Mouse (Mus musculus) CH12.LX (cell line): Measurements from ENCODE around the gene Gpr84. TPM values are rescaled to one million over a fixed set of nuclear protein-coding genes. Genes with fewer than 3 reads are reported as not detected.

ENCODE experiments used
- DNase-seq: peaks from one replicate; pipeline ENCODE4 v3.0.0-alpha.2; 2013; ENCODE audit errors: extremely low read depth
- H3K27ac ChIP-seq: 2 replicates; pipeline ENCODE4 v1.5.1; 2012; ENCODE audit warnings: low read depth, mild to moderate bottlenecking, control low read depth, moderate library complexity; ENCODE audit not compliant: insufficient read depth
- H3K27me3 ChIP-seq: replicated peaks from 2 replicates; pipeline ENCODE3; 2012; ENCODE audit warnings: inconsistent platforms
- H3K36me3 ChIP-seq, 2 experiments: replicated peaks in 1 of 2; 2 replicates each; pipeline versions ENCODE3 to v1.6.1; 2012; ENCODE audit warnings: inconsistent platforms in 1 of 2, low read length in 1 of 2, mild to moderate bottlenecking in 1 of 2, mixed read lengths in 1 of 2, moderate library complexity in 1 of 2; ENCODE audit not compliant: control insufficient read depth in 1 of 2, insufficient read depth in 1 of 2
- H3K4me1 ChIP-seq, 2 experiments: 2 replicates each; pipeline ENCODE4 v1.6.1; 2012; ENCODE audit warnings: inconsistent platforms in 1 of 2, moderate library complexity in 1 of 2; ENCODE audit not compliant: insufficient read depth in 2 of 2, control insufficient read depth in 1 of 2
- H3K4me2 ChIP-seq: 2 replicates; pipeline ENCODE4 v1.6.1; 2012; ENCODE audit warnings: low read depth, mild to moderate bottlenecking, control low read depth; ENCODE audit not compliant: poor library complexity, insufficient read depth, severe bottlenecking
- H3K4me3 ChIP-seq, 3 experiments: fragments of 150-350 bp in 1 of 3; sonication (generic) in 1 of 3; replicated peaks in 1 of 3; 2 replicates each; pipeline versions ENCODE3 to v1.5.1; 2011 to 2012; ENCODE audit warnings: low read depth in 2 of 3, low read length in 2 of 3, mild to moderate bottlenecking in 2 of 3, moderate library complexity in 2 of 3, control low read depth in 1 of 3, improper control_type of control experiment in 1 of 3, inconsistent platforms in 1 of 3, mixed read lengths in 1 of 3; ENCODE audit not compliant: poor library complexity in 1 of 3
- H3K79me2 ChIP-seq: replicated peaks from 2 replicates; pipeline ENCODE4 v1.6.1; 2012; ENCODE audit warnings: mild to moderate bottlenecking, moderate library complexity; ENCODE audit not compliant: control insufficient read depth, poor library complexity, insufficient read depth, severe bottlenecking; ENCODE audit errors: extremely low read depth
- H3K9ac ChIP-seq: 2 replicates; pipeline ENCODE4 v1.6.1; 2012; ENCODE audit warnings: low read depth, mild to moderate bottlenecking, control low read depth, moderate library complexity; ENCODE audit not compliant: insufficient read depth
- H3K9me3 ChIP-seq: replicated peaks from 2 replicates; pipeline ENCODE3; 2012; ENCODE audit warnings: low read length, inconsistent platforms, mixed read lengths
- BHLHE40 ChIP-seq: IDR thresholded peaks from 2 replicates; pipeline ENCODE4 v1.6.1; 2011; ENCODE audit warnings: mild to moderate bottlenecking, low read depth, low read length, improper control_type of control experiment
- CHD1 ChIP-seq: IDR thresholded peaks from 2 replicates; pipeline ENCODE4 v1.6.1; 2012; ENCODE audit warnings: low read depth, low read length, improper control_type of control experiment, inconsistent platforms
- ETS1 ChIP-seq: conservative IDR thresholded peaks from 2 replicates; pipeline ENCODE4 v1.6.1; 2012; ENCODE audit warnings: low read depth, mild to moderate bottlenecking, inconsistent platforms, low read length, improper control_type of control experiment, moderate library complexity
- GABPA ChIP-seq: IDR thresholded peaks from 2 replicates; pipeline ENCODE4 v1.6.1; 2012; ENCODE audit warnings: low read depth, low read length, improper control_type of control experiment, inconsistent platforms; ENCODE audit not compliant: insufficient replicate concordance
- IRF4 ChIP-seq: IDR thresholded peaks from 2 replicates; pipeline ENCODE4 v1.6.1; 2014; ENCODE audit warnings: low read depth, mild to moderate bottlenecking, inconsistent platforms, low read length, improper control_type of control experiment
- JUND ChIP-seq: conservative IDR thresholded peaks from 2 replicates; pipeline ENCODE4 v1.6.1; 2011; ENCODE audit warnings: low read depth, low read length, improper control_type of control experiment
- MAFK ChIP-seq: IDR thresholded peaks from 2 replicates; pipeline ENCODE4 v1.6.1; 2011; ENCODE audit warnings: low read length, improper control_type of control experiment; ENCODE audit not compliant: insufficient replicate concordance
- MAX ChIP-seq: IDR thresholded peaks from 2 replicates; pipeline ENCODE4 v1.6.1; 2011; ENCODE audit warnings: low read length, improper control_type of control experiment
- MYC ChIP-seq: IDR thresholded peaks from 2 replicates; pipeline ENCODE4 v1.6.1; 2011; ENCODE audit warnings: low read depth, mild to moderate bottlenecking, improper control_type of control experiment, low read length
- NELFE ChIP-seq: IDR thresholded peaks from 2 replicates; pipeline ENCODE4 v1.6.1; 2011; ENCODE audit warnings: low read depth, low read length, improper control_type of control experiment
- POLR2A ChIP-seq: IDR thresholded peaks from 2 replicates; pipeline ENCODE4 v1.6.1; 2011; ENCODE audit warnings: low read depth, mild to moderate bottlenecking, improper control_type of control experiment, low read length
- RCOR1 ChIP-seq: conservative IDR thresholded peaks from 2 replicates; pipeline ENCODE4 v1.6.1; 2012; ENCODE audit warnings: low read depth, mild to moderate bottlenecking, inconsistent platforms, low read length, improper control_type of control experiment
- SIN3A ChIP-seq: IDR thresholded peaks from 2 replicates; pipeline ENCODE4 v1.6.1; 2012; ENCODE audit warnings: low read length, improper control_type of control experiment, inconsistent platforms
- SMC3 ChIP-seq: IDR thresholded peaks from 2 replicates; pipeline ENCODE4 v1.6.1; 2011; ENCODE audit warnings: low read depth, low read length, improper control_type of control experiment
- TCF12 ChIP-seq: IDR thresholded peaks from 2 replicates; pipeline ENCODE4 v1.6.1; 2014; ENCODE audit warnings: low read depth, mild to moderate bottlenecking, inconsistent platforms, low read length, improper control_type of control experiment
- ZKSCAN1 ChIP-seq: IDR thresholded peaks from 2 replicates; pipeline ENCODE4 v1.6.1; 2012; ENCODE audit warnings: low read depth, inconsistent platforms, low read length, improper control_type of control experiment, borderline replicate concordance
- ZNF384 ChIP-seq: IDR thresholded peaks from 2 replicates; pipeline ENCODE4 v1.6.1; 2012; ENCODE audit warnings: low read depth, low read length, improper control_type of control experiment, inconsistent platforms
- dilution Hi-C: fragments of 300-500 bp; cut with MboI; formaldehyde crosslinking; loops from 2 replicates; pipeline ENCODE4 v1.14.3; 2020; ENCODE audit warnings: low sequenced_read_pairs; ENCODE audit not compliant: extremely low pct_unique_long_range_greater_than_20kb, extremely low pct_ligation_motif_present
- in situ Hi-C: fragments of 300-500 bp; cut with MboI; formaldehyde crosslinking; loops from 3 replicates; pipeline ENCODE4 v1.14.3; 2019; ENCODE audit warnings: low sequenced_read_pairs, low pct_ligation_motif_present, low pct_unique_long_range_greater_than_20kb, mixed read lengths
- polyA plus RNA-seq: library from polyadenylated mRNA; unstranded; fragments of >175 nt; gene quantifications from 2 replicates; pipeline ENCODE4 v1.2.1, GENCODE M21; 2012; ENCODE audit warnings: low read depth; ENCODE audit not compliant: insufficient read length
- total RNA-seq, 2 experiments: library from RNA; depleted of rRNA; stranded (reverse); fragments of 300-350 nt in 1 of 2; fragments of >200 nt in 1 of 2; gene quantifications; 2 replicates each; pipeline ENCODE4 v1.2.3; 2012 to 2014

Gpr84 gene
- total and polyA plus RNA-seq, 3 experiments: 0.42 to 1.4 (median 0.66) TPM

DNA sequence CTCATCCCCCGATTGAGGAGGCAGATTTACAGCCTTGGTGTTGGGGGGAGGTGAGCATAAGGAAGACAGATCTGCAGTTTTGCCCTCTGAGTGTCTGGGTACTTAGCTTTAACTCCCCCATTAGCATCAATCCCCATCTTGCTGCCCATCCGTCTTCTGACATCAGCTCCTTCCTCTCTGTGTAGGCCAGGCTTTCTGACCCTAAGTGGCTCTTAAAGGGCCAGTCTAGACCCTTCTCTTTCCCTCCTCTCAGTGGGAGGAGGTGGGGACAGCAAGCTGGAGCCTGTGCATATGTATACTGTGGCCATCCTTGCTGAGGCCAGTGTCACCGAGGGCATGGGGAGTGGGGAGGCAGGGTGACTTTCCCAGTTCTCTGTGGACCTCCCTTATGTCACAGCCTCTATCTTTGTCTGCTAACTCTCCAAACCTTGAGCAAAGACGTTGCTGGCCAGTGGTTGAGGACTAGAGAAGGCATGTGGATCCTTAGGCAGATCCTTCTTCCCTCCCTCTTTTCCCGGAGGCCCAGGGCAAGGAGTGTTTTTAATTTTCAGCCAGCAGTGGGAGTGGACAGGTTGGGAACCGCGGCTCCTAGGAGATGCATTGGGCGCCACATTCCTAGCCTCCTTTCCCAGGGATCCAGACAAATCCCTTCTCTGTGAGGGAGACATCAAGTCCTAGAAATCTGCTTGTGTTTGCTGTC lies 6.3 kb downstream of the Gpr84 start:
- in situ Hi-C loops: no loop called here
- H3K9me3 ChIP-seq: no peaks in the 10 kb centered on the region
- H3K4me1 ChIP-seq: peaks cover 9 to 87% of the 10 kb centered on the region in 2 experiments; a peak in 3 of 4 replicates
- no peak for DNase-seq
- H3K9ac ChIP-seq: peak overlapping the region; percentile 89
- dilution Hi-C loops: no loop called here
- no peak overlapping the region for H3K27ac ChIP-seq
- peaks cover 5% of the 10 kb centered on the region for H3K27me3 ChIP-seq
- H3K79me2 ChIP-seq: no peaks in the 10 kb centered on the region
- H3K4me2 ChIP-seq: peak overlapping the region; percentile 64
- 0 out of 2 replicates have a peak, but pooled peaks have one; percentile 7 for TF ChIP-seq CHD1
- TF ChIP-seq SIN3A: peak; percentile 33; the same call in 1 of the 2 replicates
- no peak for TF ChIP-seq ZKSCAN1
- TF ChIP-seq JUND: no peak
- TF ChIP-seq, all 38 proteins: peak for 2
- H3K4me3 ChIP-seq: peak overlapping the region; percentile 53 to 57 (median 57)
- peaks cover 6 to 15% of the 10 kb centered on the region in 2 experiments for H3K36me3 ChIP-seq

GRCm38 (mm10) chr15:103302341-103303021 lies 7.9 kb downstream of the Gpr84 start:
- H3K4me2 ChIP-seq: no peak overlapping the region
- no peak overlapping the region for H3K27ac ChIP-seq
- no peaks in the 10 kb centered on the region for H3K9me3 ChIP-seq
- H3K4me3 ChIP-seq: no peak overlapping the region
- H3K4me1 ChIP-seq: peaks cover 16 to 91% of the 10 kb centered on the region in 2 experiments
- no peak overlapping the region for H3K9ac ChIP-seq
- in situ Hi-C loops: no loop called here
- TF ChIP-seq IRF4: no peak
- TF ChIP-seq BHLHE40: no peak
- TF ChIP-seq SMC3: no peak
- TF ChIP-seq ZNF384: no peak
- no peak for TF ChIP-seq POLR2A
- no peak for TF ChIP-seq GABPA
- TF ChIP-seq MAX: no peak
- no peak for TF ChIP-seq MYC
- no peak for TF ChIP-seq NELFE
- TF ChIP-seq MAFK: no peak
- no peak for TF ChIP-seq TCF12
- TF ChIP-seq ETS1: no peak
- TF ChIP-seq RCOR1: no peak
- TF ChIP-seq, all 38 proteins: peak for 0
- dilution Hi-C loops: no loop called here
- no peaks in the 10 kb centered on the region for H3K79me2 ChIP-seq
- DNase-seq: no peak
- H3K36me3 ChIP-seq: peaks cover 8 to 28% of the 10 kb centered on the region in 2 experiments
- peaks cover 5% of the 10 kb centered on the region for H3K27me3 ChIP-seq
